Mouse (Mus musculus) layer of hippocampus, adult 11-12 months (tissue): ENCODE results near the gene 4933407L21Rik.
A peak's percentile ranks its signal among the peaks of the same experiment; 100 is the strongest.
"Not testable (repeated sequence)": the region's sequence is repeated elsewhere in the genome, so short reads cannot be mapped to it uniquely, and the experiment has no call there.

Source experiments
- DNase-seq: peaks from one replicate; pipeline ENCODE4 v3.0.0; 2022; ENCODE audit warnings: low spot score

Gene 4933407L21Rik

GRCm38 (mm10) chr1:85959889-85960276 is 31.6 kb downstream of the 4933407L21Rik start:
- no peak for DNase-seq

GRCm38 (mm10) chr1:85960873-85961272 is 32.6 kb downstream of the 4933407L21Rik start, which contains the start of gene Gpr55:
Gpr55 (minus strand) TSS chr1:85961007.
- DNase-seq, result no peak

- DNase-seq, result no peak
These were observed 33.8 kb downstream of the 4933407L21Rik start for GRCm38 (mm10) chr1:85962081-85962480.

GRCm38 (mm10) chr1:85965856-85966255 is 37.6 kb downstream of the 4933407L21Rik start:
- no peak for DNase-seq

- no peak for DNase-seq
These were observed 40.8 kb downstream of the 4933407L21Rik start for GRCm38 (mm10) chr1:85969081-85969480.

- peak; percentile 54 for DNase-seq
These were observed 41.2 kb downstream of the 4933407L21Rik start for GRCm38 (mm10) chr1:85969519-85969918.

GRCm38 (mm10) chr1:85971070-85971469 is 42.8 kb downstream of the 4933407L21Rik start:
- no peak for DNase-seq

- no peak for DNase-seq
These were observed 44.1 kb downstream of the 4933407L21Rik start for GRCm38 (mm10) chr1:85972341-85972740.

- no peak for DNase-seq
These were observed 45.2 kb downstream of the 4933407L21Rik start for GRCm38 (mm10) chr1:85973468-85973877.

- DNase-seq, result no peak
These were observed 49.4 kb downstream of the 4933407L21Rik start for GRCm38 (mm10) chr1:85977709-85978108.

- no peak for DNase-seq
These were observed 53.6 kb downstream of the 4933407L21Rik start for GRCm38 (mm10) chr1:85981738-85982357.

- no peak for DNase-seq
These were observed 57.5 kb downstream of the 4933407L21Rik start for GRCm38 (mm10) chr1:85985784-85986183.

- no peak for DNase-seq
These were observed 60.1 kb downstream of the 4933407L21Rik start for GRCm38 (mm10) chr1:85988351-85988750.

- not testable (repeated sequence) for DNase-seq
These were observed 60.6 kb downstream of the 4933407L21Rik start for GRCm38 (mm10) chr1:85988882-85989281.
